Mouse (Mus musculus): ENCODE data around the gene Nup85. TPM values are rescaled to one million over a fixed set of nuclear protein-coding genes. Genes with fewer than 3 reads are reported as not detected.

Nup85 gene
- total RNA-seq, 2 experiments from 2014 or later: 68.9 to 73.6 TPM

GRCm38 (mm10) chr11:115613138-115613945 is 49.1 kb downstream of the Nup85 start:
- DNase-seq (ENCODE audit: low spot score in 2 of 2): no peak

DNA sequence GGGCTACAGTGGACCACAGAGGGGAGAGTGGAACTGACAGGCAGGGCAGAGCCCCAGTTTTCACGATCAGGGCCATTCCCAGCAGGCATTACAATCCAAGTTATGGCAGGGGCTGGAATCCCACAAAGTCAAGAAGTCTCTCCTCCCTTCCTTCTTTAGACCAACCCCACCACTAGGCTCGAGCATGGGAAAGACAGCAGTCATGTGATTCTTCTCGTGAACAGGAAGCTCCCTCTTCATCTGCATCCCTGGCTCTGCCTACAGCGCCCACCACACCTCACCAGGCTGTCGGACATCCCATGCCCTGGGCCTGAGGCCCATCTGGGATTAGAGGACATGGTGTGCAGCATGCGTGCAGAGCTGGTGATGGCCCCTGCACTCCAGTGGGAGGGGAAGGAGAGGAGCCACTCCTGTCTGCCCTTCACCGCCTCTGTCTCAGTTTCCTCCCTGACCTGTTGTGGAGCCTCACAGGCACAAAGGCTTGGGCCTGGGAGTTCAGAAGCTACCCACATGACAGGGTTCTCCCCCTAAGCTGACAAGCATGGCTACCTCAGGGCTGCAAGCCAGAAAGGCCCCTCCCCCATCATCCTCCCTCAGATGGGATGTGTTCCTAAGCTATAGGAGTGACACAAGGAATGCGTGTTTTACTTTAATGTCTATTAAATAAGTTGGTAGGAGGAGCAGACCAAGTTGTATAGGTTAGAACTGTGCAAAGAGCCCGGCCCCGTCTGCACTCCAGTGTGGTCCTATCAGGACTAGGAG is 50.3 kb downstream of the Nup85 start:
- DNase-seq (ENCODE audit: low spot score in 2 of 2): no peak

DNA sequence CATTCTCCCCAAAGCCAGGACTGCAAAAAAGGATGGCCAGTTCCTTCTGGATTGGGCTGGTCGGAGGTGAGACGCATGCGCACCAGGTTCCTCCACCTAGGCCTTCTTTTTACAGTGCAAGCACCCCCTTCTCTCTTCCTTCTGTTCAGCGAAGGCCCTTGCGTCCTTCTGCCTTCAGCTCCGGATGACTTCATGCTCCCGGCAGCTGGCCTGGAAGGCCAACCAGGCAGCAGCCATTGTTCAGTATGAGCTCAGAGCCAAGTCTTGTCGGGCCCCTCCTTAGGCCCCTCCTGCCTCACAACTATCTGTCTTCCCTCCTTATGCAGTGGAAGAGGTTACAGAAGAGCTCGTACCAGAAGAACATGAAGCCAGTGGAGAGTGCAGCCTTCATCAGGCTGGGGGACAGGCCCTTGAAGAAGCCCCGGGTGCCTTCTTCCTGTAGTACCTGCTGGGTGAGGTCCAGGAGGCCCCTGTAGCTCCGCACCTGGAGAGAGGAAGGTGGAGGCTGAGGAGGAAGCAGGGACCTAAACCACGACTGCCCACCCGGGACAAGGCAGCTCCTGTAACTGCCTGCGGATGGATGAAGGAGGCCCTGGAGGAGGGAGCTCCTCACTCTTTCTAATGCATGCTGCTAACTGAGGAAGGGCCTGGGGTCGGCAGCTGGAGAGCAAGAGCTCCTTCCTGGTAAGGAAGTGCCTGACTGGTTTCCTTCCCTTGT is 51.0 kb downstream of the Nup85 start:
- no peak for DNase-seq (ENCODE audit: low spot score in 2 of 2)

GRCm38 (mm10) chr11:115615875-115616274 is 51.6 kb downstream of the Nup85 start:
- DNase-seq (ENCODE audit: low spot score in 2 of 2): no peak

DNA sequence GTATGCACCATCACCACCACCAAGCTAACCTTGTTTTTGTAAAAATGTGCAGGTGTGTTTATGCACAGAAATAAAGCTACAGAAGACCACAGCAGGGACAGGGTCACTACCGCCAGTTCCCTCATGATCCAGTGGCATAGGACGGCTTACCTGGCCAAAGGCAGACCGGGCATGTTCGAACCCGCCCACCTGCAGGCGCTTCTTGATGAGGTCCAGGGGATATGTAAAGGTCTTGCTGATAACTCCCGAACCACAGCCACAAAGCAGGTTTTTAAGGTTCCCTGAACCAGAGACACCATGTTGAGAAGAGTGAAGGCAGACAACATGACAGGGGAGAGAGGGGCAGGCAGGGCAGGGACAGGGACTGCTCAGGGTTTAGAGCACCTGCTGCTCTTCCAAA is 52.1 kb downstream of the Nup85 start:
- DNase-seq (ENCODE audit: low spot score in 2 of 2): no peak

- DNase-seq (ENCODE audit: low spot score in 2 of 2): no peak
These were observed 52.7 kb downstream of the Nup85 start for GRCm38 (mm10) chr11:115616893-115617292.

- DNase-seq (ENCODE audit: low spot score in 2 of 2): no peak
These were observed 53.8 kb downstream of the Nup85 start for GRCm38 (mm10) chr11:115618001-115618400.

- DNase-seq (ENCODE audit: low spot score in 2 of 2): no peak
These were observed 54.7 kb downstream of the Nup85 start for GRCm38 (mm10) chr11:115618732-115619516.

DNA sequence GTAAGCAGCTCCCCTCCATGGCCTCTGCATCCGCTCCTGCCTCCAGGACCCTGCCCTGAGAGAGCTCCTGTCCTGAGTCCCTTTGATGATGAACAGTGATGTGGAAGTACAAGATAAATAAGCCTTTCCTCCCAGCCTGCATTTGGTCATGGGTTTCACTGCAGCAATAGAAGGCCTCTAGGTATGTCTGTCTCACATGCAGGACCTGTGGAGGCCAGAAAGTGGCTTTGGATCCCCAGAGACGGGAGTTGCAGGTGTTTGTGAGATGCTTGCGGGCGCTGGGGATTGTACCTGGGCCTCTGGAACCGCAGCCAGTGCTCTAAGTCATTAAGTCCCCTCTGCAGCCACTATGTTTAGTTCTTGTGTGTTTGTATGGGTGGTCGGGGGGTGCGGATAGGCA is 55.7 kb downstream of the Nup85 start:
- DNase-seq (ENCODE audit: low spot score in 2 of 2): no peak

- no peak for DNase-seq (ENCODE audit: low spot score in 2 of 2)
These were observed 59.3 kb downstream of the Nup85 start for GRCm38 (mm10) chr11:115623487-115624070.

DNA sequence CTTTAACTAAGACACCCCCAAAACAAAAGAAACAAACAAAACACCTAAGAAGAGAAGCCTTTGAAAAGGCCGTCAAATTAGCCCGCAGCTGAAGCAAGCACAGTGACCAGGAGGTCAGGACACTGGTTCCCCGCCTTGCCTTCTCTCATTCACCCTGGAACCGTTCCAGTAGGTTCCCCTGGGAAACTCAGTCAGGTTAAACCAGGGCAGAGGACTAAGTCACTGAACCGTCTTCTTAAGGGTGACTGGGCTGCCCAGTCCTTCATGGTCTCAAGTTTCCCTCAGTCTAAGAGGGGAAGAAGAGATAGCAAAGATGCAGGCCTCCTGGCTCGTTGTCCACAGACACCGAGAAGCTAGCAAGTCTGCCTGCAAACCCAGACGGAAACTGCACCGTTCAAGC is 61.6 kb downstream of the Nup85 start:
- DNase-seq (ENCODE audit: low spot score in 2 of 2): no peak

DNA sequence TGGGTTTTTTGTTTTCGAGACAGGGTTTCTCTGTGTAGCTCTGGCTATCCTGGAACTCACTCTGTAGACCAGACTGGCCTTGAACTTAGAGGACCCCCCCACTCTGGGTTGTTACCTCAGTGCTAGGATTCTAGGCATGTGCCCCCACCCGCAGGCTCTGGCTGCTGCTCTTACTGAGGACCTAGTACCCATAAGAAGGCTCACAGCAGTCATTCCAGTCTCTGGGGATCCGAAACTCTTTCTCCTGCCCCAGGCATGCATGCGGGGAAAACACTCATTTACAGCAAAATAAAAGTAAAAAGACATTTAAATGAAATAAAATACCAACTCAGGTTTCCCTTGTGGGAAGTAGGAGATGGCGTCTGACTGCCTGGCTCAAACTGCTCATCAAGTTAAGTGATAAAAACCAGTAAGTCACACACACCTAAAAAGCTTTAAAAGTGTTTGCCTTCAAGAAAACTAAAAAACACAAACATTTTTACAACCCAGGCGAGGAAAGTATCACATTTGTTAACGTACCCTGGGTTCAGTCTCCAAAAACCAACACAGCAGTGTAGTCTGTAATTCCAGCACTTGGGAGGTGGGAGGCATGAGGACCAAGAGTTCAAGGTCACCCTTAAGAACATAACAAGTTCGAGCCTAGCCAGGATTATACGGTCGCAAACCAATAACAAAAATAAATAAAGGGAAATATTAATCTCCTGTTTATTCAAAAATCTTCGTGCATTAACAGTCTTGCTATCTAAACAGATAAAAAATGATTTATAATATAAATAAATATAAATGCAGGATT is 62.8 kb downstream of the Nup85 start:
- DNase-seq (ENCODE audit: low spot score in 2 of 2): no peak

DNA sequence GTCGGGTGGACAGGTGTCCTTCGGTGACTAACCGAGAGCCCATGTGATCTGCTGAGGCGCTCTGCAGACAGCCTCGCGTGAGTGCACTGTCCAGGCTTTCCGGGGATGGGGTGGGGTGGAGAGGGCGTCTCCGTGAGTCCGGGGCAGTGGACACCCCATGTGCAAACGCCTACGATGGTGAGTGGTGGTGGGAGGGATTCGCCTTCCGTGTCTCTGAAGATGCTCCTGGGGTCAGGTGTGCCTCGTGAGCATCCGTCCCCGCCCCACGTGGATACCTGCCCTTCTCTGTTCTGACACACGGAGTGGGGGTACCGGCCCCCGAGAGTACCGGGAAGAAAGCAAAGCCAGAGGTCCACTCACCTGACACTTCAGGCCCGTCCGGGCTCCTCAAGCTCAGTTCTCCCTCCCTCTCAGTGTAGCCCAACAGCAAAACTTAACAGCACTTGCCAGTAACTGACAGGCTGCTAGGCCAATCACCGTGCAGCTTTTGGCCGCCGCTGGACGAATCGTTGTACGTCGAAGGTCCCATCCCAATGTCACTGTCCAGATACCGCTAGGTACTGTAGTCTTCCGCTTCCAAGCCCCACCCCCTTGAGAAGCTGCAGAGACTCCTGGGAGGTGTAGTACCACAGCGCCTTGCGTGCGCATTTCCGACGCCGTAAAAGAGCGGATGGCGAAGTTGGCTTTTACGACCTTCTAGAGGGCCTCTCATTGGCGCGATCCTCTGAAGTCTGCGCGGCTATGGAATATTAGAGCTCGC is 63.7 kb downstream of the Nup85 start, which contains the start of gene Slc25a19:
Gene Slc25a19 (minus strand): TSS at position 591 of the 760 bp plus-strand sequence.
- DNase-seq (ENCODE audit: low spot score in 2 of 2): peak; percentile 90 to 95

DNA sequence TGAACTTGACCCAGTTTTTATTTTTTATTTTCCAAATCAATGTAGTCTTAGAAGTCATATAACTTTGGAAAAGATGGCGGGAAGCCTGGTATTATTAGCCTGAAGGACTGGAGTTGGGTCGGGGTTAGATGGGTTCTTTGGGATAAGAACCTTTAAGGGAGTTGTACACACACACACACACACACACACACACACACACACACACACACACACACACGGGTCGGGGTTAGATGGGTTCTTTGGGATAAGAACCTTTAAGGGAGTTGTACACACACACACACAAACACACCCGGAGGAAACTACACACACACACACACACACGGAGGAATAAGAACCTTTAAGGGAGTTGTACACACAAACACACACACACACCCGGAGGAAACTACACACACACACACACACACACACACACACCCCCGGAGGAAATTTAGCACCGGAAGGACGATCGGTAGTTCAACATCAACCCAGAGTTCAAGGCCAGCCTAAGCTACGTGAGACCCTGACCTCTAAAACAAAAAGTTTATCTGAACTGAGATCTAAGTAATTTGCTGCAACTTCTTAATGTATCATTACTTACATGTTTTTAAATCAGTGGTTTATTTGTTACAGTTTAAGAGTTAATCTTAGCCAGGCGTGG is 64.3 kb downstream of the Nup85 start:
- no peak for DNase-seq (ENCODE audit: low spot score in 2 of 2)

DNA sequence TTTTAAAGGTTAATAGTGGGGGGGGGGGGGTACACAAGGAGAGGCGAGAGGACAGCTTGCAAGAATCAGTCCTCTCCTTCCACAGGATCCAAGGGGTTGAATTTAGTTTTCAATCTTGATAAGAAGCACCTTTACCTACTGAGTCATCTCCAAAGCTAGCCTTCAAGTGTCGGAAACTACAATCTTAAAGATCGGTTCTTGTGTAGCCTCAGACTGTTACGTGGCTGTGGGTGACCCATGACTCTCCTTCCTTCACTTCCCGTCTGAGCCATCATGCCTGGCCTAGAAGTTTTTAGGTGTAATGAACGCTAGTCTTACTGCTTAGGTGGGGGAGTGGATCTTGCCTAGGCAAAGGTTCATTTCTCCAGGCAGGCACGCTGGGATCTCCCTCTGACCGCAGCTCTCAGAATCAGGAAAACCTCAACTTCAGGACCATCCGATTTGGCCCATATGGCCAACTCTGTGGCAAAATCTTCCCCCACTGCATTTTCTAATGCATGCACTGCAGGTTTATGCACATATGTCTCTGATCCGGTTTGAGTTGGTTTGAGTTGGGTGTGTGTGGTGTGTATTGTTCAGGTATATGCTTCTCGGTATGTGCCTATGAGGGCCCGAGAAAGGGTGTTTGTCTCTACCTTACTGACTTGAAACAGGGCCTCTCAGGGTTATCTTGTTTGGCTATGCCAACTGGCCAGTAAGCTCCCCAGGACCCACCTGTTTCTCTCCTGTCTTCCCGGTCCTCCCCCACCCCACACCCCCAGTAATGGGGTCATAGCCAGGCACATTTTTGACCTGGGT is 65.7 kb downstream of the Nup85 start:
- no peak for DNase-seq (ENCODE audit: low spot score in 2 of 2)

DNA sequence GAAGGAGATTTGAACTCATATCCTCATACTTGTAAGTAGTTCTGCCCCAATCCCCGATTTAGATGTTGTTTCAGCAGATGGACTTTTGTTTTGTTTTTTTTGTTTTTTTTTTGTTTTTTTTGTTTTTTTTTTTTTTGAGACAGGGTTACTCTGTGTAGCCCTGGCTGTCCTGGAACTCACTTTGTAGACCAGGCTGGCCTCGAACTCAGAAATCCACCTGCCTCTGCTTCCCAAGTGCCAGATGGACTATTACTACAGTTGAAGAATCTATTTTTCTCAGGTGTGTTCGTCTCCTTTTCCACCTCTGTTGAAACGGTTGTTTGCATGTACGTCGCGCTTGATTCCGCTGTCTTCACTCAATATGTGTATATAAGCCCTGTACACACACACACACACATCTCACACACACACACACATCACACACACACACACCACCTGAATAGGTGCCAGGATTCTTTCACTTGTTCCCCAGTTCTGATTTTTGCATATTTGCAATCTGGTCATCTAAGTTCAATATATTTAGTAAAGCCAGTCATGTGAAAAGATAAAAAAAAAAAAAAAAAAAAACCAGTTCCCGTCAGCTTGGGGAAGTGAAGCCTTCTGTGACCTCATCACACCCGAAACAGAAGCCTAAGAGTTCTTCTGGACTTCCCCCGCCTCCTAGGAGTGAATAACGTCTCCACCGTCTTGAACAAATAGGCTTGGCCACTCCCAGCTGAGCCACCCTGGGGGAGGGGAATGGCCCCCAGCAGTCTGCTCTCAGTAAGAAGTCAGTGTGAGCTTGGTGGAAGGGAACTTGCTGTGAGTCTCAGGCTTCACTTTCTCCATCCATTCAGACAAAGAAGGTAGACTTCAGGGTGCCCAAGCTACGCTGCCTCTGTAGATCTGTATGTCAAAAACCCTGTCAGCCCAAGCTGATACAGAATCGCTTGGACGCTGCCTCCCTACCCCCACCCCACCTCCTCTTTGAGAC is 66.6 kb downstream of the Nup85 start:
- DNase-seq (ENCODE audit: low spot score in 2 of 2): no peak

DNA sequence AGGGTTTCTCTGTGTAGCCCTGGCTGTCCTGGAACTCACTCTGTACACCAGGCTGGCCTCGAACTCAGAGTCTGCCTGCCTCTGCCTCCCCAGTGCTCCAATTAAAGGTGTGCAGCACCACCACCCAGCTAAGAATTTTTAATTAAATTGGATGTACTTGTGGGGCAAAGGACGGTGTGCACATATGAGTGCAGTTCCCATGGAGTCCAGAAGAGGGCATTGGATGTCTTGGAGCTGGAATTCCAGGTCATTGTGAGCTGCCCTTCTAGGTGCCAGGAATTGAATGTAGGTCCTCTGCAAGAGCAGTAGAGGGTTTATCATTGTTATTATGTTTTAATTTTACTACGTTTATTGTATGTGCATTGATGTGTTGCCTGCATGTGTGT is 67.3 kb downstream of the Nup85 start:
- no peak for DNase-seq (ENCODE audit: low spot score in 2 of 2)
